9 mouse cellular contexts compared by ENCODE assay signal in the genomic region with DNA sequence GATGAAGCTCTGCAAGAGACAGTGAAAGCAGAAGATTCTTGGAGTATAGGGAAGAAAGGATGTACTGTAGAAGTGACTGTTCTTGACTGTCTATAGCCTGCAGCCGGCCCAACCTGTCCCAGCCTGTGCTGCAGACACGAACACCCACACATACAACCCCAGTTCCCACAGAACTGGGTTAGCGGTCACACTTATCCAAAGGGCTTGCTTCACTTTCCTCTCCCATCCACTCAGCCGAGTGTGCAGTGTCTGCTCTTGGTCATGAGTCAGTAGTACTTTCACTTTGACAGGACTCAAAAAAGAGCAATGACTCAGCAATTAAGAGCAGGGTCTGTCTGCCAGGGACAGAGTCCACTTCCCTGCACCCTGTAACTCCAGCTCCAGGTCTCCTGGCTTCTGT. TPM values are rescaled to one million over a fixed set of nuclear protein-coding genes. Genes with fewer than 3 reads are reported as not detected.
DNase-seq lines count a peak whose midpoint lies in the region; ATAC-seq and TF ChIP-seq lines count a peak whose summit lies in the region.
"Had no signal": no experiment of that assay in that cellular context is flagged by ENCODE, and none has a peak within 500 bp of the region (broad histone marks: within the 10 kb centered on the region; RNA-seq: fewer than 3 reads in every experiment).

No protein-coding gene starts in this region.

- 37% methylated on average over 4 of the region's 4 CpGs for WGBS in macrophage (ENCODE audit: missing documents)
- WGBS in midbrain, embryonic 11.5 days = 89% methylated on average over 4 of the region's 4 CpGs

- H3K27ac ChIP-seq in layer of hippocampus, adult 2 months = peak overlapping the region; percentile 58
- peak overlapping the region; percentile 17; the same call in 1 of the 2 replicates for H3K27ac ChIP-seq in cortical plate, adult 2 months (ENCODE audit: insufficient read depth, low read length)
- H3K27ac ChIP-seq in macrophage = peak overlapping the region; percentile 37
- no peak overlapping the region for H3K27ac ChIP-seq in midbrain, embryonic 11.5 days (ENCODE audit: low read depth, low read length)
- H3K27ac ChIP-seq: heart, embryonic 15.5 days had no signal

- H3K4me2 ChIP-seq in midbrain, embryonic 11.5 days = no peak overlapping the region
- H3K4me2 ChIP-seq: heart, embryonic 15.5 days had no signal

- no peak for TF ChIP-seq CTCF in layer of hippocampus, adult 2 months (conservative IDR thresholded peaks at IDR 0.05)
- TF ChIP-seq CTCF in cortical plate, adult 2 months (IDR thresholded peaks at IDR 0.05; ENCODE audit: extremely low read depth, insufficient read depth, low read length) = no peak

- no peaks in the 10 kb centered on the region for H3K79me2 ChIP-seq in macrophage (ENCODE audit: inconsistent target)

- no peak for DNase-seq in layer of hippocampus, adult 2 months (ENCODE audit: low spot score in 2 of 2)
- no peak for DNase-seq in layer of hippocampus, adult 11-12 months (ENCODE audit: low spot score)
- DNase-seq in MN1 (ENCODE audit: low spot score) = peak; percentile 87
- no peak for DNase-seq in midbrain, embryonic 11.5 days (ENCODE audit: low spot score, missing footprints)
- no peak for DNase-seq in gastrocnemius, postnatal 10 days

- peaks cover 12% of the 10 kb centered on the region for H3K4me1 ChIP-seq in cortical plate, adult 2 months (ENCODE audit: control insufficient read depth, insufficient read depth, low read length)
- no peaks in the 10 kb centered on the region for H3K4me1 ChIP-seq in midbrain, embryonic 11.5 days (ENCODE audit: control insufficient read depth, insufficient read depth, low read length)
- H3K4me1 ChIP-seq: heart, embryonic 15.5 days had no signal

- TF ChIP-seq POLR2A in cortical plate, adult 2 months (IDR thresholded peaks at IDR 0.05; ENCODE audit: extremely low read depth, insufficient read depth, low read length) = no peak

- H3K9me3 ChIP-seq in midbrain, embryonic 11.5 days (ENCODE audit: control insufficient read depth, low read length) = no peaks in the 10 kb centered on the region
- H3K9me3 ChIP-seq: heart, embryonic 15.5 days had no signal

- peaks cover 30% of the 10 kb centered on the region for H3K36me3 ChIP-seq in macrophage (ENCODE audit: inconsistent target)
- no peaks in the 10 kb centered on the region; the same call in 1 of the 2 replicates for H3K36me3 ChIP-seq in midbrain, embryonic 11.5 days (ENCODE audit: control insufficient read depth, insufficient read depth, low read length)

- no peak for ATAC-seq in midbrain, embryonic 11.5 days (ENCODE audit: low FRiP score)

- no peak overlapping the region for H3K9ac ChIP-seq in midbrain, embryonic 11.5 days (ENCODE audit: low read length)
- H3K9ac ChIP-seq: heart, embryonic 15.5 days had no signal

- H3K27me3 ChIP-seq in midbrain, embryonic 11.5 days (ENCODE audit: control insufficient read depth, insufficient read depth, low read length) = no peaks in the 10 kb centered on the region
- H3K27me3 ChIP-seq: heart, embryonic 15.5 days had no signal

- no peak overlapping the region for H3K4me3 ChIP-seq in layer of hippocampus, adult 2 months
- no peak overlapping the region for H3K4me3 ChIP-seq in cortical plate, adult 2 months (ENCODE audit: insufficient read depth, low read length)
- no peak overlapping the region for H3K4me3 ChIP-seq in macrophage (ENCODE audit: inconsistent target)
- H3K4me3 ChIP-seq in midbrain, embryonic 11.5 days (ENCODE audit: low read depth, low read length) = no peak overlapping the region
- H3K4me3 ChIP-seq: heart, embryonic 15.5 days had no signal

RNA-seq across cellular contexts. Expression of gene Ascc2, which starts 23.8 kb away (rescaled TPM):
- total RNA-seq in layer of hippocampus, adult 2 months (2021) = 10 to 100 TPM; 23.7 to 25.0 TPM
- polyA plus RNA-seq in cortical plate, adult 2 months (2012; rRNA removed) = 20.0 and 22.9 TPM in 2 replicates
- total RNA-seq in macrophage (2018; cell fraction: chromatin; rRNA removed) = 100 to 1,000 TPM in 23 of 26 experiments, 10 to 100 TPM in 3; 65.7 to 166 (median 132) TPM
- total RNA-seq in macrophage (2018; cell fraction: cytosol; rRNA removed) = 10 to 100 TPM; 28.6 to 47.9 (median 37.2) TPM
- 100 to 1,000 TPM in 8 of 26 experiments, 10 to 100 TPM in 18; 61.1 to 135 (median 87.7) TPM for total RNA-seq in macrophage (2018; cell fraction: nucleus; rRNA removed)
- 29.1 to 42.2 TPM (median 35.1 TPM) in 3 replicates for polyA plus RNA-seq in macrophage (2018)
- 30.5 and 33.4 TPM in 2 replicates for polyA plus RNA-seq in midbrain, embryonic 11.5 days (2014; fragmentation: Nextera tagmentation; extraction: Ambion mirVana)
- total RNA-seq in gastrocnemius, postnatal 10 days (2021) = 10 to 100 TPM; 13.7 to 16.5 TPM

RNA-seq across cellular contexts. Expression of gene Gm11032, which starts 41.5 kb away (rescaled TPM):
- not detected for total RNA-seq in layer of hippocampus, adult 2 months (2021)
- not detected in 2 replicates for polyA plus RNA-seq in cortical plate, adult 2 months (2012; rRNA removed)
- not detected for total RNA-seq in macrophage (2018; cell fraction: chromatin; rRNA removed)
- total RNA-seq in macrophage (2018; cell fraction: cytosol; rRNA removed) = not detected
- not detected for total RNA-seq in macrophage (2018; cell fraction: nucleus; rRNA removed)
- polyA plus RNA-seq in macrophage (2018) = not detected in 3 replicates
- not detected in 2 replicates for polyA plus RNA-seq in midbrain, embryonic 11.5 days (2014; fragmentation: Nextera tagmentation; extraction: Ambion mirVana)
- not detected for total RNA-seq in gastrocnemius, postnatal 10 days (2021)
- polyA plus RNA-seq: heart, embryonic 15.5 days; limb, embryonic 14.5 days had no signal

RNA-seq across cellular contexts. Expression of gene Uqcr10, which starts 42.8 kb away (rescaled TPM):
- 100 to 1,000 TPM; 367 to 391 TPM for total RNA-seq in layer of hippocampus, adult 2 months (2021)
- polyA plus RNA-seq in cortical plate, adult 2 months (2012; rRNA removed) = 1,122 and 1,215 TPM in 2 replicates
- total RNA-seq in macrophage (2018; cell fraction: chromatin; rRNA removed) = 10 to 100 TPM in 9 of 26 experiments, 1 to 10 TPM in 15, not detected in 2; 2.2 to 35.8 (median 6.8) TPM
- total RNA-seq in macrophage (2018; cell fraction: cytosol; rRNA removed) = 100 to 1,000 TPM; 201 to 297 (median 244) TPM
- 10 to 100 TPM in 25 of 26 experiments, 1 to 10 TPM in 1; 9.3 to 60.2 (median 26.6) TPM for total RNA-seq in macrophage (2018; cell fraction: nucleus; rRNA removed)
- polyA plus RNA-seq in macrophage (2018) = 160 to 375 TPM (median 326 TPM) in 3 replicates
- polyA plus RNA-seq in midbrain, embryonic 11.5 days (2014; fragmentation: Nextera tagmentation; extraction: Ambion mirVana) = 547 and 572 TPM in 2 replicates
- total RNA-seq in gastrocnemius, postnatal 10 days (2021) = 100 to 1,000 TPM; 749 to 932 TPM

RNA-seq across cellular contexts. Expression of gene Zmat5, which starts 43.2 kb away (rescaled TPM):
- total RNA-seq in layer of hippocampus, adult 2 months (2021) = 10 to 100 TPM; 33.1 to 34.0 TPM
- polyA plus RNA-seq in cortical plate, adult 2 months (2012; rRNA removed) = 48.1 and 52.6 TPM in 2 replicates
- 10 to 100 TPM in 9 of 26 experiments, 1 to 10 TPM in 13, not detected in 4; 1.2 to 17.5 (median 9.1) TPM for total RNA-seq in macrophage (2018; cell fraction: chromatin; rRNA removed)
- total RNA-seq in macrophage (2018; cell fraction: cytosol; rRNA removed) = 10 to 100 TPM; 22.8 to 45.6 (median 36.7) TPM
- 10 to 100 TPM in 7 of 26 experiments, 1 to 10 TPM in 19; 3.0 to 15.8 (median 7.5) TPM for total RNA-seq in macrophage (2018; cell fraction: nucleus; rRNA removed)
- polyA plus RNA-seq in macrophage (2018) = 12.8 to 30.5 TPM (median 29.0 TPM) in 3 replicates
- polyA plus RNA-seq in midbrain, embryonic 11.5 days (2014; fragmentation: Nextera tagmentation; extraction: Ambion mirVana) = 74.5 and 85.5 TPM in 2 replicates
- total RNA-seq in gastrocnemius, postnatal 10 days (2021) = 10 to 100 TPM; 16.0 to 16.3 TPM
